Mouse (Mus musculus): Measurements from ENCODE around the gene Cstad. TPM values are rescaled to one million over a fixed set of nuclear protein-coding genes. Genes with fewer than 3 reads are reported as not detected.

Gene Cstad
- polyA plus RNA-seq, 1 experiment from 2014 or later, result 0.27 TPM

- Histone ChIP-seq H3K9me3 (no peaks in the 10 kb centered on the region; the same call in 1 of the 2 replicates), H3K4me3 (replicated peaks) (no peak overlapping the region), H3K36me3 (no peaks in the 10 kb centered on the region), H3K27ac (no peak overlapping the region), H3K4me2 (replicated peaks) (no peak overlapping the region), H3K9ac (replicated peaks) (no peak overlapping the region), H3K27me3 (no peaks in the 10 kb centered on the region), H3K4me1 (replicated peaks) (peaks cover 24% of the 10 kb centered on the region)
- WGBS, result 85% methylated on average over 2 of the region's 2 CpGs
- no peak for ATAC-seq
Measured at GRCm38 (mm10) chr2:30615869-30616268, 21.0 kb downstream of the Cstad start.

GRCm38 (mm10) chr2:30616464-30616863, 21.6 kb downstream of the Cstad start:
- WGBS, result 84% methylated on average over 6 of the region's 6 CpGs
- H3K27ac ChIP-seq, result no peak overlapping the region
- H3K27me3 ChIP-seq, result no peaks in the 10 kb centered on the region
- H3K4me1 ChIP-seq (replicated peaks), result peaks cover 24% of the 10 kb centered on the region
- H3K9me3 ChIP-seq, result no peaks in the 10 kb centered on the region; the same call in 1 of the 2 replicates
- H3K4me3 ChIP-seq (replicated peaks), result no peak overlapping the region
- H3K9ac ChIP-seq (replicated peaks), result no peak overlapping the region
- H3K36me3 ChIP-seq, result no peaks in the 10 kb centered on the region
- no peak overlapping the region for H3K4me2 ChIP-seq (replicated peaks)
- ATAC-seq, result no peak

DNA sequence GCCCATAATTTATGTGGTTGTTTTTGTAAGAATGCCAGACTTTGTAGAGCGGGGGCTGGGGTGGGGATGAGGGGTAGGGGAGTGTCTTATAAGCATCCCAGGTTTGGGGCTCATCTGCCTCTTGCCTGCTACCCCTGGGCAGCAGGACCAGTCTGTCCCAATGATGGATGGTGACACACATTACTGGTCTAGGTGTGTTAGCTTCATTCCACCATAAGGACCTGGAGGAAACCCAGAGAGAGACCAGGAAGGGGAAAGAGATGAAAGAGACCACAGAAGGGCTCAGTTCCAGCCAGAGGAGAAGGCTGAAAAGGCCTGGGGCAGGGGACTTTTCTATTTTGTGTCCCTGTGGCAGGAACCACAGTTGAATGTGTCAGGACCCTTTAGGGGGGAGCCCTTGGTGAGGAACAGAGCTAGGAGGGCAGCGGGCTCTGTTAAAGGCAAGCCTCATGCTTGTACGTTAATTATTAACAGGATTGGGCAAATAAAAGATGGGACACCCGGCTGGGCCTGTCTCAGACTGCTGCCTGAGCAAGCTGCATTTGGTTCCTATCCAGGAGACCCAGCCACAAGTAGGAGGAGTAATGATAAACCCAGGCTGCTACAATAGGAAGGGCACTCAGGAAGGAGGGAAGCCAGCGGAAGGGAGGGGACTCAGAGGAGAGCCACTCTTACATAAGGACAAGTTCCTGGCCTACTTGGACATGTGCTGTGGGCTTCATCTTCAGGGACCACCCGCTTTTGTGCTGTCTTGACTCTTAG, 23.8 kb downstream of the Cstad start:
- Histone ChIP-seq H3K27me3 (no peaks in the 10 kb centered on the region), H3K4me3 (replicated peaks) (no peak overlapping the region), H3K4me2 (replicated peaks) (no peak overlapping the region), H3K9ac (replicated peaks) (no peak overlapping the region), H3K27ac (0 out of 2 replicates have a peak overlapping the region, but pooled peaks have one; percentile 9), H3K36me3 (no peaks in the 10 kb centered on the region), H3K4me1 (replicated peaks) (peaks cover 20% of the 10 kb centered on the region), H3K9me3 (no peaks in the 10 kb centered on the region; the same call in 1 of the 2 replicates)
- WGBS, result 84% methylated on average over 6 of the region's 6 CpGs
- no peak for ATAC-seq

GRCm38 (mm10) chr2:30623873-30624272, 29.0 kb downstream of the Cstad start:
- peaks cover 13% of the 10 kb centered on the region for H3K4me1 ChIP-seq (replicated peaks)
- no peak for ATAC-seq
- no peaks in the 10 kb centered on the region for H3K27me3 ChIP-seq
- WGBS, result 85% methylated on average over 10 of the region's 10 CpGs
- no peaks in the 10 kb centered on the region; the same call in 1 of the 2 replicates for H3K9me3 ChIP-seq
- H3K4me2 ChIP-seq (replicated peaks), result no peak overlapping the region
- H3K27ac ChIP-seq, result no peak overlapping the region
- no peak overlapping the region for H3K9ac ChIP-seq (replicated peaks)
- H3K36me3 ChIP-seq, result no peaks in the 10 kb centered on the region
- no peak overlapping the region for H3K4me3 ChIP-seq (replicated peaks)

DNA sequence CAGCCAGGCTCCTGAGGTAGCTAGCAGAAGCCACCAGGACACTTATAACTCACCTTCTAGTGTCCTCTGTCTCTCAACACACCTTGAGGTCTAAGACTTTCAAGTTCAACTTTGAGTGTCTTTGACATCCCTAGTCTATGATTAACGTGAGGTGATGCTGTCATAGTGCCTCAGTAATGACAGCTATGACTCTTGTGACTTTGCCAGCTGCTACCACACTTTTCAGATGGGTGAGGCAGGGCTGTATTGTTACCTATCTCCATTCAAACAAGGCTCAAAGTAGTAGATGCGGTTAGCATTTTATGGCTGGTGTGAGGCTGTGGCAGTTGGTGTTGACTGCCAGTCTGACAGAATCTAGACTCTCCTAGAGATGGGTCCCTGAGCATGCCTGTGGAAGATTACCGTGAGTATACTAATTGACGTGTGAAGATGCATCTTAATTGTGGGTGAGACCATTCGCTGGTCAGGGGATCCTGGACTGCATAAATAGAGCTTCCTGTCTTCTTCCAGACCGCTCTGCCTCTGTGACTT, 30.5 kb downstream of the Cstad start:
- Histone ChIP-seq H3K36me3 (no peaks in the 10 kb centered on the region), H3K4me3 (replicated peaks) (no peak overlapping the region), H3K9me3 (no peaks in the 10 kb centered on the region), H3K4me1 (replicated peaks) (peaks cover 28% of the 10 kb centered on the region), H3K27me3 (no peaks in the 10 kb centered on the region), H3K27ac (no peak overlapping the region), H3K4me2 (replicated peaks) (no peak overlapping the region), H3K9ac (replicated peaks) (no peak overlapping the region)
- ATAC-seq, result no peak
- 72% methylated on average over 6 of the region's 6 CpGs for WGBS

GRCm38 (mm10) chr2:30626058-30626675, 31.3 kb downstream of the Cstad start:
- no peak overlapping the region for H3K27ac ChIP-seq
- H3K36me3 ChIP-seq, result no peaks in the 10 kb centered on the region
- no peak overlapping the region for H3K4me3 ChIP-seq (replicated peaks)
- H3K9ac ChIP-seq (replicated peaks), result no peak overlapping the region
- no peaks in the 10 kb centered on the region for H3K9me3 ChIP-seq
- H3K27me3 ChIP-seq, result no peaks in the 10 kb centered on the region
- H3K4me1 ChIP-seq (replicated peaks), result peaks cover 28% of the 10 kb centered on the region
- H3K4me2 ChIP-seq (replicated peaks), result no peak overlapping the region
- ATAC-seq, result no peak
- 76% methylated on average over 17 of the region's 17 CpGs for WGBS

DNA sequence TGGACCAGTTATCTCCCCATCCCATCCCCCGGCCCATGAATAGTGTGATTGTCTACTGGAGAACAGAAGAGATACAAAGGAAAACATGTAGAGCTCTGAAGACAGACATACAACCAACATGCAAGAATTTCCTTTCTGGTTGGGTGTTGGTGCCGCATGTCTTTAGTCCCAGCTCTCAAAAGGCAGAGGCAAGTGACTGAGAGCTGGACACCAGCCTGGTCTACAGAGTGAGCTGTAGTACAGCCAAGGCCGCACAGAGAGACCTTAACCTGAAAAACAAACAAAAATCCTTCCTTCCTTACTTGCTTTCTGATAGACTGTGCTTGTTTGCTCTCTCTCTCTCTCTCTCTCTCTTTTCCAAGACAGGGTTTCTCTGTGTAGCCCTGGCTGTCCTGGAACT, 32.5 kb downstream of the Cstad start:
- H3K27ac ChIP-seq, result no peak overlapping the region
- H3K4me2 ChIP-seq (replicated peaks), result no peak overlapping the region
- no peak overlapping the region for H3K4me3 ChIP-seq (replicated peaks)
- WGBS, result 89% methylated on average over 3 of the region's 3 CpGs
- no peak for ATAC-seq
- peaks cover 28% of the 10 kb centered on the region for H3K4me1 ChIP-seq (replicated peaks)
- H3K9ac ChIP-seq (replicated peaks), result no peak overlapping the region
- no peaks in the 10 kb centered on the region for H3K27me3 ChIP-seq
- H3K9me3 ChIP-seq, result no peaks in the 10 kb centered on the region
- no peaks in the 10 kb centered on the region for H3K36me3 ChIP-seq

DNA sequence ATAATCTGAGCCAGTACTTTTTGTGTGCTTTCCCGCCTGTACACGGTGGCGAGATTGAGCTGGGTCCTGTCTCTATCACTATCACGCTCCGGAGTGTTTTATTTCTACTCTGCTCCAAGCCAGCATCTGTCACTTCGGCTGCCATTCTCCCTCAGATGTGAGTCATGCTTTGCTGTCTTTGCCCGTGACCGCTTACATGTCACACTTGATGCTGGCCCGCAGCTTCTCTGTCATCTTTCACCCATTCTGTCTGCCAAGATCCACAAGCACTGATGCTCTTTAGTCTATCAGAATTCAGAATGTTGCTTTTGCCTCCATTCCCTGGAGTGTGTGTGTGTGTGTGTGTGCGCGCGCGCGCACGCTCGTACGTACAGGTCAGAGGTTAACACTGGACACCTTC, 33.5 kb downstream of the Cstad start:
- no peak overlapping the region for H3K4me3 ChIP-seq (replicated peaks)
- no peaks in the 10 kb centered on the region for H3K36me3 ChIP-seq
- no peak overlapping the region for H3K9ac ChIP-seq (replicated peaks)
- no peaks in the 10 kb centered on the region for H3K9me3 ChIP-seq
- ATAC-seq, result no peak
- H3K4me2 ChIP-seq (replicated peaks), result no peak overlapping the region
- H3K4me1 ChIP-seq (replicated peaks), result peaks cover 28% of the 10 kb centered on the region
- peak overlapping the region; percentile 87 for H3K27ac ChIP-seq
- no peaks in the 10 kb centered on the region for H3K27me3 ChIP-seq
- 95% methylated on average over 17 of the region's 17 CpGs for WGBS

DNA sequence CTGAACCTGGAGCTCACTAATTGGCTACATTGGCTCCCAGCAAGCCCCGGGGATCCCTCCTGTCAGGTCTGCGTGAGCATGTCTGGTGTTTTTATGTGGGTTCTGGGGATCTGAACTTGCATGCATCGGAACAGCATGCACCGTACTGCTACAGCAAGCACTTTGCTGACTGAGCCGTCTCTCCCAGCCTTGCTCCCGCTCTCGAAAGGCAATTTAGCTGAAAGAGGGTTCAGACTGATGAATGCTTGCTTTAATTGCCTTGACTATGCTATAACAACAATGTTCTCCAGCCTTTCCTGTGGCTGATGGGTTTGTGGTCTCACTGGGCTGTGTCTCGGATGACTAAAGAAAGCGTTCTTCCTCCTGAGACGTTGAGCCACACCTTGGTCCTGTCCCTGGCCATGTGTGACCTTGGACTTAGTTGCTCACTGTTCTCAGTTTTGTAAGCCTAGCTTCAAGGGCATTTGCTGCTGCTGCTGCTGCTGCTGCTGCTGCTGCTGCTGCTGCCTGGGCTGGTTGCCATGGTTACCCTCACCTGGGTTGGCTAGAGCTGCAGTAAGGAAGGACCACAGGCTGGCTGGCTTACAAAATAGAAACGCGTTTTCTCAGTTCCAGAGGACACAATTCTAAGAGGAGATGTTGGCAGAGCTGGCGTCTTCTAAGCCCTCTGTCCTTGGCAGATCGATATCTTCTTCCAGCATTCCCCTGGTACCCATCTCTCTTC, 34.4 kb downstream of the Cstad start:
- Histone ChIP-seq H3K27ac (peak overlapping the region; percentile 87), H3K4me1 (replicated peaks) (peaks cover 28% of the 10 kb centered on the region), H3K27me3 (no peaks in the 10 kb centered on the region), H3K4me3 (replicated peaks) (no peak overlapping the region), H3K4me2 (replicated peaks) (peak overlapping the region; percentile 11; the same call in 1 of the 2 replicates), H3K9me3 (no peaks in the 10 kb centered on the region), H3K36me3 (no peaks in the 10 kb centered on the region), H3K9ac (replicated peaks) (peak overlapping the region; percentile 19; the same call in 1 of the 2 replicates)
- 61% methylated on average over 14 of the region's 14 CpGs for WGBS
- ATAC-seq, result peak; percentile 73

DNA sequence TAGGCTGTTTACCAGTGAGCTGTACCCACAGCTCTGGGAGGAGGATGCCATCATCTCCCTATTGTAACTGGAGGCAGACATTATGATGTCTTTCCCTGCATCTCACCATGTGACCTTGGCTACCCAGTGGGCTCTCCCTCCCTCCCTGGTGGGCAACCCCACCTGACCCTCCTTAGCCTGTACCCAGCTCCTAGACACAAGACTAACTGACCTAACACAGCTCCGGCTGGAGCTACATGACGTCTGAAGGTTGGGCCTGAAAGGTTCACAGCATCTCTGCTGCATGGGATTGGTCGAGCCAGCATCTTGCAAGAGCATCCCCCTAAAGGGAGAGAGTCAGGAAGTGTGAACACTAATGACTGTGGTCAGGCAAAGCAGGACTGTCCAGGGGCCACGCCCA, 35.0 kb downstream of the Cstad start:
- Histone ChIP-seq H3K4me3 (replicated peaks) (no peak overlapping the region), H3K27me3 (no peaks in the 10 kb centered on the region), H3K9ac (replicated peaks) (peak overlapping the region; percentile 19; the same call in 1 of the 2 replicates), H3K27ac (peak overlapping the region; percentile 87), H3K9me3 (no peaks in the 10 kb centered on the region), H3K4me1 (replicated peaks) (peaks cover 28% of the 10 kb centered on the region), H3K36me3 (no peaks in the 10 kb centered on the region), H3K4me2 (replicated peaks) (peak overlapping the region; percentile 11; the same call in 1 of the 2 replicates)
- WGBS, result 83% methylated on average over 4 of the region's 4 CpGs
- ATAC-seq, result peak; percentile 64

DNA sequence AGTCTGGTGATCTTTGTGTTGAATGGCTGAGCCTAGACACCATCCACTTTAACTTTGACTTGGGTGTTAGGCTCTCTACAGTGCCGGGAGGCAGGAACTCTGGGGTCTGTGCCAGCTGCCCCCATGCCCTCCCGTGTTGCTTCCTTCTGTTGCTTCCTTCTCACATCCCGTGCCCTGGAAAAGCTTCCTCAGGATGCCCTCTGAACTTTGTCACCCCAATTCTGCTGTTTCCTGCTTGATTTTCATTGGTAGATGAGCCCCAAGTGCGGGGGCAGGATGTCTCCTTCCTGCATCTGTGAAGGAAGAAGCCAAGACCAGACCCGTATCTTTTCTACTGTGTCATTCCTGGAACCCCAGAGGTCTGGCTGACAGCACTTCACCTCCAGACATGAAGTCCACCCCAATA, 41.4 kb downstream of the Cstad start:
- Histone ChIP-seq H3K9me3 (no peaks in the 10 kb centered on the region), H3K27me3 (no peaks in the 10 kb centered on the region), H3K4me3 (replicated peaks) (no peak overlapping the region), H3K4me1 (replicated peaks) (peaks cover 33% of the 10 kb centered on the region), H3K9ac (replicated peaks) (no peak overlapping the region; the same call in 1 of the 2 replicates), H3K4me2 (replicated peaks) (no peak overlapping the region), H3K36me3 (no peaks in the 10 kb centered on the region), H3K27ac (peak overlapping the region; percentile 56; the same call in 1 of the 2 replicates)
- WGBS, result 87% methylated on average over 5 of the region's 5 CpGs
- ATAC-seq, result no peak

GRCm38 (mm10) chr2:30637991-30638390, 43.2 kb downstream of the Cstad start:
- ATAC-seq, result no peak
- Histone ChIP-seq H3K4me2 (replicated peaks) (no peak overlapping the region), H3K9me3 (no peaks in the 10 kb centered on the region), H3K27ac (no peak overlapping the region), H3K4me1 (replicated peaks) (peaks cover 46% of the 10 kb centered on the region), H3K4me3 (replicated peaks) (no peak overlapping the region), H3K36me3 (no peaks in the 10 kb centered on the region), H3K9ac (replicated peaks) (no peak overlapping the region), H3K27me3 (no peaks in the 10 kb centered on the region)
- WGBS, result 90% methylated on average over 6 of the region's 6 CpGs

Data from midbrain, embryonic 13.5 days (tissue).